Mouse (Mus musculus): Measurements from ENCODE around the gene Alpl.

GRCm38 (mm10) chr4:137722230-137722629 is 74.0 kb downstream of the Alpl start:
- no peak for TF ChIP-seq POLR2A (IDR thresholded peaks at IDR 0.05; ENCODE audit: insufficient read depth, low read depth, low read length)
- no peak for TF ChIP-seq CTCF (IDR thresholded peaks at IDR 0.05; ENCODE audit: insufficient read depth, low read depth, low read length)
